Comparison of ENCODE assay signal across 8 mouse cellular contexts in the genomic region with DNA sequence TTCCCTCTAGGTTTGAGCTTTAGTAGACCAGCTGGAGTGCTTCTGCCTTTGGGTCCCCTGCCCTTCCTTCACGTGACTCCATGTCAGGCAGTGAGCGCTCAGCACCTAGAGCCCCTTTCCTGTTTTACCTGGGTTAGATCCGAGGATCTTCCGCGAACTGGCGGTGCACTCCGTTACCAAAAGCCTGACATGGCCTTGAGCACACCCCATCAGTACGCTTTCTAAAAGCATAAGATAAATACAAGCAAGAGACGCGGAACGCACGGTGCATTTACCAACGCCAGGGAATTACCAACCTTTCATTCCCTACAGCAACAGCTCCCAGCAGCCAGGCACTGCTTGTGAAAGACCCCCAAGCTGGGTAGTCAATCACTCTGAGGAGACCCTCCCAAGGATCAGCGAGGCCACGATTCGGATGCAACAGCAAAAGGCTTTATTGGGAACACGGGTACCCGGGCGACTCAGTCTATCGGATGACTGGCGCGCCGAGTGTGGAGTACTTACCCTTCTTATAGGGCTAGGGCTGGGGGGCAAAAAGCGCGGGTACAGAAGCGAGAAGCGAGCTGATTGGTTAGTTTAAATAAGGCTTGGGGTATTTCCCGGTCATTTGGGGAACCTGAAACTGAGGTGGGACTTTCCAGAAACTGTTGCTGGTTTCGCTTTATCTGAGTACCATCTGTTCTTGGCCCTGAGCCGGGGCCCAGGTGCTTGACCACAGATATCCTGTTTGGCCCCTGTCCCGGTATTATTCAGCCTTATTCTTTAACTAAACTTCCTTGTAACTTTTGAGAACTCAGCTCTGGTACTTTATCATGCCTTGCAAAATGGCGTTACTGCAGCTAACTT. TPM values are rescaled to one million over a fixed set of nuclear protein-coding genes. Genes with fewer than 3 reads are reported as not detected.
DNase-seq lines count a peak whose midpoint lies in the region; ATAC-seq lines count a peak whose summit lies in the region.
"Not testable (repeated sequence)": the region's sequence is repeated elsewhere in the genome, so short reads cannot be mapped to it uniquely, and the experiment has no call there.

No protein-coding gene starts in this region.

- H3K4me2 ChIP-seq in embryonic facial prominence, embryonic 12.5 days (replicated peaks), result peak overlapping the region; percentile 93

- H3K9ac ChIP-seq in embryonic facial prominence, embryonic 12.5 days, result peak overlapping the region; percentile 92

- peak overlapping the region; percentile 99 for H3K27ac ChIP-seq in embryonic facial prominence, embryonic 12.5 days
- peak overlapping the region; percentile 98 for H3K27ac ChIP-seq in midbrain, embryonic 10.5 days (replicated peaks)

- H3K4me3 ChIP-seq in embryonic facial prominence, embryonic 12.5 days, result peak overlapping the region; percentile 68
- H3K4me3 ChIP-seq in midbrain, embryonic 10.5 days, result peak overlapping the region; percentile 86

- peaks cover 26% of the 10 kb centered on the region for H3K36me3 ChIP-seq in embryonic facial prominence, embryonic 12.5 days
- peaks cover 60% of the 10 kb centered on the region for H3K36me3 ChIP-seq in midbrain, embryonic 10.5 days

- H3K9me3 ChIP-seq in embryonic facial prominence, embryonic 12.5 days; midbrain, embryonic 10.5 days (replicated peaks): not testable (repeated sequence)

- H3K27me3 ChIP-seq in embryonic facial prominence, embryonic 12.5 days; midbrain, embryonic 10.5 days (ENCODE audit: low read depth, poor library complexity, severe bottlenecking): not testable (repeated sequence)

- DNase-seq in R1 (ENCODE audit: low read depth, low spot score) (peak; percentile 66), liver (peak; percentile 70)
- peak; percentile 93 for DNase-seq in heart, adult 11 months
- peak; percentile 43 for DNase-seq in midbrain, embryonic 10.5 days (ENCODE audit: low spot score)
- DNase-seq in retina, postnatal 1 day, result peak; percentile 49
- peak; percentile 39 for DNase-seq in yolk sac, embryonic 10.5 days (ENCODE audit: low spot score)

- H3K4me1 ChIP-seq in embryonic facial prominence, embryonic 12.5 days, result peaks cover 26% of the 10 kb centered on the region
- peaks cover 72% of the 10 kb centered on the region for H3K4me1 ChIP-seq in midbrain, embryonic 10.5 days

- ATAC-seq in embryonic facial prominence, embryonic 12.5 days (ENCODE audit: insufficient number of reproducible peaks, insufficient read depth, low FRiP score, low TSS enrichment), result not testable (repeated sequence)
- peak; percentile 16 for ATAC-seq in inflammation-experienced regulatory T-cells, adult 6 months

- 24% methylated on average over 30 of the region's 32 CpGs for WGBS in embryonic facial prominence, embryonic 12.5 days
- WGBS in midbrain, embryonic 10.5 days, result 28% methylated on average over 30 of the region's 32 CpGs

RNA-seq across cellular contexts. Expression of a gene that starts 0.7 kb away (rescaled TPM):
- polyA plus RNA-seq in embryonic facial prominence, embryonic 12.5 days (2016; fragmentation: Nextera tagmentation; extraction: Ambion mirVana), result 150 and 160 TPM in 2 replicates
- 10 to 100 TPM; 27.2 to 30.9 (median 30.8) TPM for polyA plus RNA-seq in inflammation-experienced regulatory T-cells, adult 6 months (2017; shearing (Covaris generic))
- 177 and 210 TPM in 2 replicates for polyA plus RNA-seq in midbrain, embryonic 10.5 days (2016; fragmentation: Nextera tagmentation; extraction: Ambion mirVana)

RNA-seq across cellular contexts. Expression of a gene that starts 16.3 kb away (rescaled TPM):
- polyA plus RNA-seq in embryonic facial prominence, embryonic 12.5 days (2016; fragmentation: Nextera tagmentation; extraction: Ambion mirVana), result 0.20 and 0.25 TPM in 2 replicates
- polyA plus RNA-seq in inflammation-experienced regulatory T-cells, adult 6 months (2017; shearing (Covaris generic)), result under 1 TPM in 2 of 3 experiments, not detected in 1; 0.10 to 0.28 TPM
- polyA plus RNA-seq in midbrain, embryonic 10.5 days (2016; fragmentation: Nextera tagmentation; extraction: Ambion mirVana), result 0.19 and 0.28 TPM in 2 replicates

RNA-seq across cellular contexts. Expression of a gene that starts 18.4 kb away (rescaled TPM):
- 212 and 230 TPM in 2 replicates for polyA plus RNA-seq in embryonic facial prominence, embryonic 12.5 days (2016; fragmentation: Nextera tagmentation; extraction: Ambion mirVana)
- 10 to 100 TPM; 37.7 to 67.4 (median 40.0) TPM for polyA plus RNA-seq in inflammation-experienced regulatory T-cells, adult 6 months (2017; shearing (Covaris generic))
- polyA plus RNA-seq in midbrain, embryonic 10.5 days (2016; fragmentation: Nextera tagmentation; extraction: Ambion mirVana), result 307 and 337 TPM in 2 replicates

RNA-seq across cellular contexts. Expression of a gene that starts 27.6 kb away (rescaled TPM):
- polyA plus RNA-seq in embryonic facial prominence, embryonic 12.5 days (2016; fragmentation: Nextera tagmentation; extraction: Ambion mirVana), result 0.84 and 0.99 TPM in 2 replicates
- polyA plus RNA-seq in inflammation-experienced regulatory T-cells, adult 6 months (2017; shearing (Covaris generic)), result not detected
- polyA plus RNA-seq in midbrain, embryonic 10.5 days (2016; fragmentation: Nextera tagmentation; extraction: Ambion mirVana), result 0.71 and 0.81 TPM in 2 replicates

RNA-seq across cellular contexts. Expression of a gene that starts 27.7 kb away (rescaled TPM):
- 8.7 and 9.5 TPM in 2 replicates for polyA plus RNA-seq in embryonic facial prominence, embryonic 12.5 days (2016; fragmentation: Nextera tagmentation; extraction: Ambion mirVana)
- polyA plus RNA-seq in inflammation-experienced regulatory T-cells, adult 6 months (2017; shearing (Covaris generic)), result 1 to 10 TPM in 2 of 3 experiments, under 1 TPM in 1; 0.54 to 2.6 (median 1.4) TPM
- polyA plus RNA-seq in midbrain, embryonic 10.5 days (2016; fragmentation: Nextera tagmentation; extraction: Ambion mirVana), result 7.1 and 7.7 TPM in 2 replicates

Comparison
In these comparisons a context has a peak if more than half of its experiments do, and no peak if none do; other contexts are left out.
1. DNase-seq: peak in every context shown above with its lines; median percentile 93 in heart, adult 11 months; 70 in liver; 66 in R1; 49 in retina, postnatal 1 day; 43 in midbrain, embryonic 10.5 days; 39 in yolk sac, embryonic 10.5 days.